Mouse (Mus musculus): ENCODE measurements around the gene Lrrc32.

Lrrc32 gene

GRCm38 (mm10) chr7:98487202-98487980 lies 1.7 kb upstream of the Lrrc32 start:
- in situ Hi-C loops (cut with MboI, MseI): loop anchor here (5.0 to 25.0 kb wide), 3 partner anchors 95 to 250 kb away; no protein-coding TSS in a partner anchor

DNA sequence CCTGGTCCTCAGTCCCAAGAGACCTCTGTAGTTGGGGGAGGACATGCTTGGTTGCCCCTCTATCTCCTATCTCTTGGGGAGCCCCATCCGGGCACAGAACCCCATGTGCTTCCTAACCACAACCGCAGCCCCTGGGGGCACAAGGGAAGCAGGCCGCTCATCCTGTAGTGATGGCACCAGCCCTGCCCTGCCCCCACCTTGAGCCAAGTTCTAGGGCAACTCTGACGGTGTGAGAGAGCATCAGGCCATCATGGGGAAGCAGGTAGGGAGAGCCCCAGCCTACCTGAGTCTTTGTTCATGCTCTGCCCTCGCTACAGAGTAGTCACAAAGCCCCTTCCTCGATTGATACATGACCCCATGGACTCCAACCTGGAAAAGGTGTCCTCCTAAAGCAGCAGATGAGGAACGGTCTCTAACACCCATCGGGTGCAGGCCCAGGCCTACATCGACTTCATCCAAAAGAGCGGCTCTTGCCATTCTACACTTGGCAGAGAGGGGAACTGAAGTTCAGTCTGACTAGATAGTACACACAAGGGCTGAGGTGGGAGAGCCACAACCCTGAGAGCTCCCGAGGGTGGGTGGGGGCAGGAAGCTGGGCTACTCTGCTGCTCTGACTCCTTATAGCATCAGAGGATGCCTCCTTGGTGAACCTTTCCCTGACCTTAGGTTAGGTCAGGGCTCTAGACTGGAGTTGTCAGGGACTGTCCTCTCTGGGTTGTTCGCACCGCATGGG lies 519 bp upstream of the Lrrc32 start:
- in situ Hi-C loops (cut with MboI, MseI): loop anchor here (5.0 to 25.0 kb wide), 3 partner anchors 94 to 249 kb away; no protein-coding TSS in a partner anchor

DNA sequence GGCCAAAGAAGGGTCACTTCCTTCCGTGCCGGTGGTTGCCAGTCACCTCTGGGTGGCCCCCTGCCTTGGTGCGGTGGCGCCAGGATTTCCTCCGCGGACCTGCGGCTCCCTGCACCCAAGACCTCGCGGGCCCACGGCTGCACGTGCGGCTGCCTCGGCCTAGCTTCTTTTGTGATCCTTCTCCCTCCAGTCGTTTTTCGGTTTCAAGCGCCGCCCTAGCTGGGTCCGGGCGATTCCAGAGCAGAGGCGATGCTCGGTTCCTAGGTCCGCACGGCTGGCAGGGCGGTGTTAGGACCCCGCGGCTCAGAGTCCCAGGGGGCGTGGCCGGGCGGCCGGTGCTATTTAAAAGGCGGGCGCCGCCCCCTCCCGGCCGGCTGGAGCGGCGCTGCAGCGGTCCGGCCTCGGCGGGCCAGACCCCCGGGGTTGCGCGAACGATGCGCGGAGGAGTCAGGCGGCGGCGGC lies 571 bp downstream of the Lrrc32 start:
- in situ Hi-C loops (cut with MboI, MseI): loop anchor here (5.0 to 25.0 kb wide), 4 partner anchors 93 to 1025 kb away; no protein-coding TSS in a partner anchor

GRCm38 (mm10) chr7:98490328-98490727 lies 1.2 kb downstream of the Lrrc32 start:
- in situ Hi-C loops (cut with MboI, MseI): loop anchor here (10.0 to 25.0 kb wide), 2 partner anchors 247 to 1026 kb away; no protein-coding TSS in a partner anchor

GRCm38 (mm10) chr7:98490911-98491310 lies 1.8 kb downstream of the Lrrc32 start:
- in situ Hi-C loops (cut with MboI, MseI): loop anchor here (10.0 to 25.0 kb wide), 2 partner anchors 246 to 1026 kb away; no protein-coding TSS in a partner anchor

DNA sequence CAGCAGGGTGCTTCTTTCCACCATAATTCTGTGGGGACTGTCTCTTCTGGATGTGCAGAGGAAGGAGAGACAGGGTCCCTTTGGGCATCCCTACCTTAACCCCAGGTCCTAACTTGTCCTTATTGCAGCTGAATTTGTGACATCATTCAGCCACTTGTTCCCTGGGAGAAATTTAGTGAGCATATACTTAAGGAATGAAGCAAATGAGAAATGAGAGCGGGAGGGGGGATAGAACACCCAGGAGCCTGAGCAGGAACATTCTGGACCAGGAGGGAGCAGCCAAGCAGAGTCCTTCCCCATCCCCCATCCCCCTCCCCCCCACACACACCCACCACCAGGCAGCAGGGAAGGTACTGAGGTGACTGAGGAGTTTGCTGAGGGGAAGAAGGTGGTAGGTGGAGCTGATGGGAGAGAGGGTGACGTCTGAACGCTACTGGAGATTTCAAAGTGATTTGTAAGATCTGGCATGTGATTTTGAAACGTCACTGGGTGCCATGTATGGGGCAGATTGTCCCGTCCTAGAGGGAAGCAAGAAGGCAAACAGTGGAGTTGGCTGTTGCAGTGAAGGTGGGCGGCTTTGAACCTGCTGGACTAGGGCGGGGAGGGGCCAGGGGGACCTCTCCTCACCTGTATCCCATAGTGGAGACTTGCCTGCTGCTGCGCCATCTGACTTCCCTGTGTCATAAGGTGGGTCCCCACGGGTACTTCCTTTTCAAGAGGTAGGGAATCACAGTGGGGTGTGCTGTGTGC lies 2.5 kb downstream of the Lrrc32 start:
- in situ Hi-C loops (cut with MboI, MseI): loop anchor here (10.0 to 25.0 kb wide), 2 partner anchors 246 to 1027 kb away; no protein-coding TSS in a partner anchor

GRCm38 (mm10) chr7:98492331-98492730 lies 3.2 kb downstream of the Lrrc32 start:
- in situ Hi-C loops (cut with MboI, MseI): loop anchor here (10.0 to 25.0 kb wide), 2 partner anchors 245 to 1028 kb away; no protein-coding TSS in a partner anchor

DNA sequence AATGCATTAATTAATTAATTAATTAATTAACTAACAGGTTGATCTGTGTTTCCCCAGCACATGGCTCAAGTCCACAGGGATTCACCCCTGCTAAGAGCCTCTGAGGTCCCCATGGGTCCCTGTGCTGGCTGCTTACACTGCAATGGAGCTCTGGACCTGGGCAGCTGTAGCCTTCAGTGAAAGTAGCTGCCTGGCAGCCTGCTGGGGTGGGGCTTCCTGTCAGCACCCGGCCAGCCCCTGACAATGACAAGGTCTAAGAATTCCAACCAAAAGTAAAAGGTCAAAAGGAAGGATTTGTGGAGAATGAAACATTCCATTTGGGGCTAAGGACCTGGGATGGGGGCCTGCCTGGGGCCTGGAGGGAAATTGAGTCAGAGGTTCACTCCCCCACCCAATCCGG lies 4.2 kb downstream of the Lrrc32 start:
- in situ Hi-C loops (cut with MboI, MseI): loop anchor here (10.0 to 25.0 kb wide), 2 partner anchors 244 to 1029 kb away; no protein-coding TSS in a partner anchor

DNA sequence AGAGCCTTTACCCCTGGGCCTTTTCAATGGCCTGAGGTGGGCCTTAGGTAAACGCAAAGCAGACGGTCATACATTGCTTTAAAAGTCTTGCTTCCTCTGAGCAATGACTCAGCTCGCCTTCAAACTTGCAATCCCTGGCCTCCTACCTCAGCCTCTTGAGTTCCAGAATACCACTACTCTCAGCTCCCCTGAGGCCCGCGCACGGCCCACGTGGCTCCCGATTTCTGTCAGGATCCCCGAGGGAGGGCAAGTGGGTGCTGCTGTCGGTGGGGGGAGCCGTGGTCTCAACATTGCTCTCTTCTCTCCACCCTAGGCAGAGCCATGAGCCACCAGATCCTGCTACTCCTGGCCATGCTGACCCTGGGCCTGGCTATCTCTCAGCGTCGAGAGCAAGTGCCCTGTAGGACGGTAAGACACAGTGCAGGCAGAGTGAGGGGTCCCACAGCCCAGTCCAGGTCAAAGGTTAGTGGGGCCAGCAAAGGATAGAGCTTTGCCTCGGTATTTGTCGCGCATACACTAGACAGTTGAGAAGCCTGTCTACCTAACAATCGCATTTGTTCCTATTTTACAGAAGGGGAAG lies 4.9 kb downstream of the Lrrc32 start:
- in situ Hi-C loops (cut with MboI, MseI): loop anchor here (10.0 to 25.0 kb wide), 2 partner anchors 243 to 1029 kb away; no protein-coding TSS in a partner anchor

DNA sequence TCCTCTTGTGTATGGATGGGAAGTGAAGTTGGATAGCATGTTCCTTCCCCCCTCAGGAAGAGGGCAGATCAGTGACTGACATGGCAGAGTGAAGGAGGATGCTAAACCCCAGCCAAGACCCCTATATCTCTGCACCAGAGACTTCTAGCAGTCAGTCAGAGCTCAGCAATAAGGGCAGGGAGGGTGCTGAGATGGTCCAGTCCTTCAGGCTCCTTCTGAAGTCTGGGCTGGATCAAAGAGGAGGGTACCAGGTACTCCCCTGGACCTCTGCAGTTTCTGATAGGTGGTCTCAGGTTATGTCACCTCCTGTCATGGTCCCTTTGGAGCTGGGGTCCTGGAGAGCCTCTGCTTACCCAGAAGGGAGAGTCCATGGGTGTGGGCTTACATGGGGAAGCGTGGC lies 6.5 kb downstream of the Lrrc32 start:
- in situ Hi-C loops (cut with MboI, MseI): loop anchor here (10.0 to 25.0 kb wide), 2 partner anchors 242 to 1031 kb away; no protein-coding TSS in a partner anchor

- in situ Hi-C loops (cut with MboI, MseI): loop anchor here (10.0 to 25.0 kb wide), 2 partner anchors 240 to 1033 kb away; no protein-coding TSS in a partner anchor
Observed at GRCm38 (mm10) chr7:98497451-98497850, 8.4 kb downstream of the Lrrc32 start.

DNA sequence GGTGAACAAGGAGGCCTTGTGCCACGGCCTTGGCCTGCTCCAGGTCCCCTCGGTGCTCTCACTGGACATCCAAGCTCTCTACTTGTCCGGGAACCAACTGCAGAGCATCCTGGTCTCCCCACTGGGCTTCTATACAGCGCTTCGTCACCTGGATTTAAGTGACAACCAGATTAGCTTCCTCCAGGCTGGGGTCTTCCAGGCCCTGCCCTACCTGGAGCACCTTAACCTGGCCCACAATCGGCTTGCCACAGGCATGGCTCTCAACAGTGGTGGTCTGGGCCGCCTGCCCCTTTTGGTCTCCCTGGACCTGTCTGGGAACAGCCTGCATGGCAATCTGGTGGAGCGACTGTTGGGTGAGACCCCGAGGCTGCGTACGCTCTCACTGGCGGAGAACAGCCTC lies 9.0 kb downstream of the Lrrc32 start:
- in situ Hi-C loops (cut with MboI, MseI): loop anchor here (10.0 to 25.0 kb wide), 2 partner anchors 239 to 1033 kb away; no protein-coding TSS in a partner anchor

DNA sequence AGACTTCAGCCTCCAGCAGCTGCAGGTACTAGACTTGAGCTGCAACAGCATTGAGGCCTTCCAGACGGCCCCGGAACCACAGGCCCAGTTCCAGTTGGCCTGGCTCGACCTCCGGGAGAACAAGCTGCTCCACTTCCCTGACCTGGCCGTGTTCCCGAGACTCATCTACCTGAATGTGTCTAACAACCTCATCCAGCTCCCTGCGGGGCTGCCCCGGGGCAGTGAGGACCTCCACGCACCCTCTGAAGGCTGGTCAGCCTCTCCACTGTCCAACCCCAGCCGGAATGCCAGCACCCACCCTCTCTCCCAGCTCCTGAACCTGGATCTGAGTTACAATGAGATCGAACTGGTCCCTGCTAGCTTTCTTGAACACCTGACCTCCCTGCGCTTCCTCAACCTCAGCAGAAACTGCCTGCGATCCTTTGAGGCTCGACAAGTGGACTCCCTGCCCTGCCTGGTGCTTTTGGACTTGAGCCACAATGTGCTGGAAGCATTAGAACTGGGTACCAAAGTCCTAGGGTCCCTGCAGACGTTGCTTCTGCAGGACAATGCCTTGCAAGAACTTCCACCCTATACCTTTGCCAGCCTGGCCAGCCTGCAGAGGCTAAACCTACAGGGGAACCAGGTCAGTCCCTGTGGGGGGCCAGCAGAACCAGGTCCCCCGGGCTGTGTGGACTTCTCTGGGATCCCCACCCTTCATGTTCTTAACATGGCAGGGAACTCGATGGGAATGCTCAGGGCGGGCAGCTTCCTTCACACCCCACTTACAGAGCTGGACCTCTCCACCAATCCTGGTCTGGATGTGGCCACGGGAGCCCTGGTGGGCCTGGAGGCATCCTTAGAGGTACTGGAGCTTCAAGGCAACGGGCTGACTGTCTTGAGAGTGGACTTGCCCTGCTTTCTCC lies 9.8 kb downstream of the Lrrc32 start:
- in situ Hi-C loops (cut with MboI, MseI): loop anchor here (10.0 to 25.0 kb wide), 2 partner anchors 238 to 1034 kb away; no protein-coding TSS in a partner anchor

GRCm38 (mm10) chr7:98499561-98500292 lies 10.6 kb downstream of the Lrrc32 start:
- in situ Hi-C loops (cut with MboI, MseI): loop anchor here (10.0 to 25.0 kb wide), 2 partner anchors 238 to 1035 kb away; no protein-coding TSS in a partner anchor

GRCm38 (mm10) chr7:98500470-98500869 lies 11.4 kb downstream of the Lrrc32 start:
- in situ Hi-C loops (cut with MboI, MseI): no loop called here

DNA sequence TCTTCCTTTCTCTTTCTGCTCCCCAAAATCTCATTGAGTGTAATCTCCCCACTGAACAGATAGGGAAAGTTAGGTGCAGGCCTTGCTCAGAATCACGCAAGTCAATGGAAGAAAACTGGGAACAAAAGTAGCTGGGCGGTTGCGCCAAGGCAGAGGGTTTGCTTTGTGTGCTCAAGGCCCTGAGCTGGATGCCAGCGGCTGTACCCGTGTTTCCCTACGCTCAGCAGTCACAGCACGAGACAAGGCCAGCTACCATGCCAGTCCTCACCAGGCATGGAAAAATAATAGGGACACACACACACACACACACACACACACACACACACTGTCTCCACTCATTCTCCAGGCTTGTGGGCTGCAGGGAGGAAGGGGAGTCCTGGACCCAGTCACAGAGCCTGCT lies 12.0 kb downstream of the Lrrc32 start:
- in situ Hi-C loops (cut with MboI, MseI): no loop called here

GRCm38 (mm10) chr7:98502921-98503320 lies 13.8 kb downstream of the Lrrc32 start:
- in situ Hi-C loops (cut with MboI, MseI): no loop called here

DNA sequence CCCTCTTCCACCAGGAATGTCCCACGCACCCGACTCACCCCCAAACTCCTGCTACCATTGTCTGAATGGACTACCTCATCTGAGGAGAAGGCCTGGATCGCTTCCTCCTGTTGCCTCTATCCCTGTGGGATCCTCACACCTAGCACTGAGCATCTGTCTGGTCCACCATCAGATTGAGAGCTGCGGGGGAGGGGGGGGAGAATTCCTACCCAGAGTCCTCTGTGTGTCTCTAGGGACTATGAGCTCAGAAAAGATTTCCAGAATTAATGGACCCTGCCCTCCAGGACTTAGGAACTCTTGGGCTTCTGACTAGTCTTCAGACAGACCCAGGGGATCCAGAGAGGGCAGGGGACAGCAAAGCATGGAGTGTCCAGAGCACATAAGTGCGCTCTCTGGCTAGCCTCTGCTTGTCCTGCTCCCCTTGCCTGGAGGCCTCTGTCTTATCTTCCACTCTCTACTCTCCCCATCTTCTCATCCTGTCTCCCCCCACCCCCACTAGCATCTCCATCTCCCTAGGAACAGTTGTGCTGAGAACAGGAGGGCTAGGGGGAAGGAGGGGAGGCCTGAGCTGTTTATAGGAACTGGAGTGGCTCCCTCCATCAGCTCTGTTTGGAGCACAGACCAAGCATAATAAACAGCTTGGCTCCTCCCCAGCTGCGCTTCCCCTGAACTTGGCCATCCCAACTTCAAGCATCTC lies 15.0 kb downstream of the Lrrc32 start:
- in situ Hi-C loops (cut with MboI, MseI): no loop called here
